Mouse (Mus musculus) neural tube, embryonic 10.5 days (tissue): ENCODE measurements around the gene Hist2h3c2.
A peak's percentile ranks its signal among the peaks of the same experiment; 100 is the strongest.
"Not testable (repeated sequence)": the region's sequence is repeated elsewhere in the genome, so short reads cannot be mapped to it uniquely, and the experiment has no call there.

Experiments
- DNase-seq: peaks from one replicate; pipeline ENCODE4 v3.0.0-alpha.2; 2017; ENCODE audit warnings: low spot score; ENCODE audit errors: extremely low spot score

Hist2h3c2 gene

DNA sequence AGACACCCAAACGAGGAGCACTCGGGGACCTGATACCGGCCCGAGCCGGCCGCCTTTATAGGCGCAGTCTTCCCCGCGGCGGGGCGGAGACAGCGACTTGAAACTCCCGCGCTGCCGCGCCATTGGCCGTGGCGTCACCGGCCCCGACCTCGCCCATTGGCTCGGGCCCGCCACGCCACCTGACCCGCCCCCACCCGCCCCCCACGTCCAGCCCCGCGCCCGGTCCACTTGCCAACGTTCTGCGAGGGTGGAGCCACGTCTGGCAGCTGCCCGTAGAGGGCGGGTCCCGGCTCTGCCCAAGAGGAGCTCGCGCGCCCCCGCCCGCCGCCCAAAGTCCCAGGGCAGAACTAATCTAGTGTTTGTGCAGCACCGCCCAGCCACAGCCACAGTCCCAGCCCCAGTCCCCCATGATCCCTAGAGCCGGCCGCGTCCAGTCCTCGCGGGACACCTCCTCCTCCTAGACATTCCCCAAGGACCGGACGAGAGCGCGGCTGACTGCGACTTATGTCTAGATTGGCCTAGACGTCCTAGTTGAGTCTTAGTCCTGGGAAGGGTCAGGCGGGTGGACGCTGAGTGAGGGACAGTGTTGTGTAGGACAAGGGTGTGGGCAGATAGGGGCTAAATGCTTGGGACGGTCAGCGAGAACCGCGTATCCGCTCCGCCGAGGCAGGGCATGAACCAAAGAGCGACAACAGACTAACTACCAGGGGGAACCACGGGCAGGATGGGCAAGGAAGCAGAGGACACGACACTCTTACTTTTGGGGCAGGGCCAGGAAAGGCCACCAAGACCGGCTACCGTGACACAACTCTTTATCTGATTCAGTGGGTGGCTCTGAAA lies at the start of gene Hist2h3c2:
Gene Hist2h3c2 (minus strand): TSS at position 174 of the 840 bp plus-strand sequence.
- not testable (repeated sequence) for DNase-seq

- not testable (repeated sequence) for DNase-seq
These were observed 48.4 kb upstream of the Hist2h3c2 start for GRCm38 (mm10) chr3:96287334-96287733.

- no peak for DNase-seq
These were observed 45.5 kb upstream of the Hist2h3c2 start for GRCm38 (mm10) chr3:96284457-96284856.

DNA sequence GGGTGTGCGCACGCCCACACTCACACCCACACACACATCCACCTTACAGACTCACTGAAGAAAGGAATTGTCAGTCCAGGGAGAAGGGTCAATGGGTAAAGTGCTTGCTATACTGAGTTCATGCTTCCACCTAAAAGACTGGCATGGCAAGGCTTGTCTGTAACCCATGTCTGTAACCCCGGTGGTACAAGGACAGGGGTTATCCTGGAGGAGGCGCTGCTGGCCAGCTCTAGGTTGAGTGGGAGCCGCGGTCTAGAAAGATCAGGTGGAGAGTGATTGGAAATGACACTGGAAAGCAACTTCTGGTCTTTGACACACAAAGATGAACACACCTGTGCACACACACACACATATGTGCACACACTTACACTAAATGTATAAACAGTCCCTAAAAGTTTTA lies 41.7 kb upstream of the Hist2h3c2 start:
- no peak for DNase-seq

GRCm38 (mm10) chr3:96277800-96278624 lies 39.1 kb upstream of the Hist2h3c2 start:
- DNase-seq: peak; percentile 96

GRCm38 (mm10) chr3:96277428-96277799 lies 38.5 kb upstream of the Hist2h3c2 start:
- DNase-seq: no peak

DNA sequence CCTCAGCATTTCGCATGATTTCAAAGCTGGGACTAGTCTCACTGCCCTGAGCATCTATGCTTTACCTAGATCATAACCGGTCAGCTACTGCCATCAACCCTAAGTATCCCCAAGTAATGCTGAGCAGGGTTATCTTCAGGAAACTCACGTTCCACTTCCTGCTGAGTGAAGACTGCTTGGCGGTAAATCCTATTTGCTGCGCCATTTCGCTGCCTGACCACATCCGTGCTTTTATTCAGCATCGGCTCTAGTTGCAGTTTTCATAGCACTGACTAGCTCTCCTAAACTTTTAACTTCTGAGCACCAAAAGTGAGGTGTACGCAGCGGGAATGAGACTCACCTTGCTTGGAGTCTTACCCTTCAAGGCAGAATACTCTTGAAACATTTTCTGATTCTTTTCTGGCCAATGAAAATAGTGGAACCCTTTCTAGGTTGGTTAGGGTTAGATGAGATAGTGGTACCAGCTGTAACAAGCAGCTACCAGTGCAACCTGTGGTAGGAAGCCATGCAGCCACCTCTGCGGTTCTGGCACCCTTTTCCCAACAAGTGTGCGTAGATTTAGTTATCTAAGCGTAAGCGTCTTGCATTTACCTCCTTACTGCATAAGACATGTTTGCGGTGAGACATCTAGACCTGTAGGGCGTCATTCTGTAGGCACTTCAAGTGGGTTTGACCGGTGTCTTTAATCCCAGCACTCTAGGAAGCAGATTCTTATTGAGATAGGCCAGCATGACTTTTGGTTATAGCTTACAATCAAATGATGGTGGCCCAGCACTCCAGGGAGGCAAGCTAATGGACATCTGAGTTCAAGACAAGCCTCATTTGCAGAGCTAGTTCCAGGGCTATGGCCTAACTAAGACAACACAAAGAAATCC lies 34.9 kb upstream of the Hist2h3c2 start:
- no peak for DNase-seq

- DNase-seq: peak; percentile 92
These were observed 30.9 kb upstream of the Hist2h3c2 start, which contains the start of gene Hist2h2bb for GRCm38 (mm10) chr3:96269511-96270474. Gene Hist2h2bb (plus strand): TSS chr3:96269752.

DNA sequence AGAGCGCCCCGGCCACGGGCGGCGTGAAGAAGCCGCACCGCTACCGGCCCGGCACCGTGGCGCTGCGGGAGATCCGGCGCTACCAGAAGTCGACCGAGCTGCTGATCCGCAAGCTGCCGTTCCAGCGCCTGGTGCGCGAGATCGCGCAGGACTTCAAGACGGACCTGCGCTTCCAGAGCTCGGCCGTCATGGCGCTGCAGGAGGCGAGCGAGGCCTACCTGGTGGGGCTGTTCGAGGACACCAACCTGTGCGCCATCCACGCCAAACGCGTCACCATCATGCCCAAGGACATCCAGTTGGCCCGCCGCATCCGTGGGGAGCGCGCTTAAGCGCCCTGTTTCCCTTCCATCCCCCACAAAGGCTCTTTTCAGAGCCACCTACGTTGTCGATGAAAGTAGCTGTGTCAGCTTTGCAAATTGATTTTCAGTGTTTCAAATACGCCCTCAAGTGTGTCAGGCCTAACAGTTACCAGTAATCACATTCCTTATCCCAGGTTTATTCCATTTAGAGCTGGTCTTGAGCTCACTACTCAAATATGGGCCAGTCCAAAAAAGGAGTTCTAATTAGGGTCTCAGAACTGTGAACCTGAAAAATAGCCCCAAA lies 29.9 kb upstream of the Hist2h3c2 start:
- peak; percentile 60 for DNase-seq

- DNase-seq: peak; percentile 79
These were observed 29.3 kb upstream of the Hist2h3c2 start, which contains the start of gene Hist2h3b for GRCm38 (mm10) chr3:96268051-96268775. Gene Hist2h3b (plus strand): TSS chr3:96268654.

- DNase-seq: no peak
These were observed 28.6 kb upstream of the Hist2h3c2 start for GRCm38 (mm10) chr3:96267541-96267940.

GRCm38 (mm10) chr3:96266132-96266710 lies 27.3 kb upstream of the Hist2h3c2 start:
- no peak for DNase-seq

DNA sequence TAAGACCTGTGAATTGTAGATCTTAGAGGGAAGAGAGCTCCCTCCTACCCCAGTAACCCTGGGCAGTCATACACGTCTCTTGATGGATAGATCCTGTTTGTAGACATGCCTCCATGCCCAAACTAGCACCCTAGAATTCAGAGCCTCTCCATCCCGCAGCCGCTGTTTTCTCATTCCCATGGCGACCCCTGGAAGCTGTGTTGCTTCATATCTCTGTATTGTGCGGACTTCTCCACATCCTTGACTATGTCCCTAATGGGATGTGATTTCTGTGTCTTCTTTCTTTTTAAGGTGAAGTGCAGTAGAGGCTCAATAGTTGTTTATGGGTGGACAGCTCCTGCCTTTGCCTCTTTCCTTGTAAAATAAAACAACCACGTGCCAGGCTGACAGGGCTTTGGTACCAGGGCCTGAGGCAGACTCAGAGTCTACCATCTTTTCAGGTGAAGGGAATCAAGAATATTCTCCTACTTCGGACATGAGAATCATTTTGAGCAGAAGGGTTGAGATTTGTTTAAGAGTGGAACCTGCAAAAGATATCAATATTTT lies 25.6 kb upstream of the Hist2h3c2 start:
- no peak for DNase-seq

DNA sequence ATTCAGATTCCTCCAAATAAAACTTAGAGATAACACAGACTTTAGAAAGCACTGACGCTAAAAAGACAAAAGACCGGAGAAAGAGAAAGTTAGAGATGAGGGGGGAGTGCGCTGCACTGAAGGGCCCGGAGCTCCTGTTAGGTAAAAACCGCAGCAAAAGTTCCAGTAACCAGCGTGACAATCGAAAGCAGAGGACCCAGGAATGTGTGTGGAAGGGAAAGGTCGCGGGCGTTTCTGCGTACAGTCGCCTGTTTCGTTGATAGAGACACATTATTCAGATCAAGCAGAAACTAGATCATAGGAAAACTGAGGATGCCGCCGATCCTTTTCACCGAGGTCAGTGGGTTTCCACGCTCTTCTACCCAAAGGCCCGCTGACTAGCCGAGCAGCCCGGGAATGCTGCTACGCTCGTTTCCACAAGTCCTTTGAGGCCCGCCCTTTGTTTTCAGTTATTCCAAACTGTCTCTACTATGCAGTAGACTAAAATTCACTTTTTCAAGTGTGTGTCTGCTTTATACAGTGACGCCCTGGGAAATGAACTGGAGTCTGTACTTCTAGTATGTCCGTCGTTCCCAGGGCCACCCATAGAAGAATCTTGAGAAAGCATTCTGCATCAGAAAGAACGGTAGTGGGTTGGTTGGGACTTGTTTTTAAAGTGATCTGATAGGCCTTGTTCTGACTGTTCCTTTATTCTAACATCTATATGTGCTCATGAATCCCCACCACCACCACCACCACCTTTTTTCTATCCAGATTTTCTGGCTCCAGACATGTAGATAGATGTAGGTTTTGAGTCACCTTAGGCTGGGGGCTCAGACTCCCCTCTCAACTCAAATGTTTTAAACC lies 24.9 kb upstream of the Hist2h3c2 start:
- peak; percentile 68 for DNase-seq

- peak; percentile 97 for DNase-seq
These were observed 24.1 kb upstream of the Hist2h3c2 start, which contains the start of gene Hist2h4 for GRCm38 (mm10) chr3:96262979-96263550. Gene Hist2h4 (minus strand): TSS chr3:96263311.

- peak; percentile 81 for DNase-seq
These were observed 23.4 kb upstream of the Hist2h3c2 start for GRCm38 (mm10) chr3:96262216-96262875.
